Mouse (Mus musculus) layer of hippocampus, postnatal 10 days (tissue): Measurements from ENCODE around the gene Gm20696. TPM values are rescaled to one million over a fixed set of nuclear protein-coding genes. Genes with fewer than 3 reads are reported as not detected.

Source experiments
- DNase-seq, 2 experiments: peaks; one replicate each; pipeline ENCODE4 v3.0.0; 2021; ENCODE audit warnings: low spot score in 2 of 2
- total RNA-seq, 2 experiments: library from RNA; stranded (reverse); gene quantifications; 2 replicates each; pipeline ENCODE4 v1.2.3; 2021

The Gm20696 gene
- total RNA-seq, 2 experiments from 2014 or later, result 7.1 to 8.8 TPM

GRCm38 (mm10) chr6:99301923-99302322 is 364.7 kb downstream of the Gm20696 start:
- no peak for DNase-seq

GRCm38 (mm10) chr6:99300235-99300634 is 366.4 kb downstream of the Gm20696 start:
- no peak for DNase-seq

- no peak for DNase-seq
These were observed 367.4 kb downstream of the Gm20696 start for GRCm38 (mm10) chr6:99299196-99299595.

- no peak for DNase-seq
These were observed 369.1 kb downstream of the Gm20696 start for GRCm38 (mm10) chr6:99297535-99297934.

- no peak for DNase-seq
These were observed 371.1 kb downstream of the Gm20696 start for GRCm38 (mm10) chr6:99295495-99295894.

GRCm38 (mm10) chr6:99289220-99289619 is 377.4 kb downstream of the Gm20696 start:
- DNase-seq, result no peak

GRCm38 (mm10) chr6:99285026-99285425 is 381.6 kb downstream of the Gm20696 start:
- no peak for DNase-seq

GRCm38 (mm10) chr6:99284019-99284418 is 382.6 kb downstream of the Gm20696 start:
- DNase-seq, result no peak

- no peak for DNase-seq
These were observed 383.5 kb downstream of the Gm20696 start for GRCm38 (mm10) chr6:99282866-99283657.

- no peak for DNase-seq
These were observed 385.2 kb downstream of the Gm20696 start for GRCm38 (mm10) chr6:99281433-99281832.

GRCm38 (mm10) chr6:99280619-99281018 is 386.0 kb downstream of the Gm20696 start:
- no peak for DNase-seq

- DNase-seq, result no peak
These were observed 389.3 kb downstream of the Gm20696 start for GRCm38 (mm10) chr6:99277251-99277650.

- DNase-seq, result no peak
These were observed 390.3 kb downstream of the Gm20696 start for GRCm38 (mm10) chr6:99276297-99276653.

GRCm38 (mm10) chr6:99275381-99276296 is 391.0 kb downstream of the Gm20696 start:
- DNase-seq, result no peak

- DNase-seq, result no peak
These were observed 391.9 kb downstream of the Gm20696 start for GRCm38 (mm10) chr6:99274667-99275066.

- DNase-seq, result no peak
These were observed 392.4 kb downstream of the Gm20696 start for GRCm38 (mm10) chr6:99274222-99274621.

GRCm38 (mm10) chr6:99273177-99273576 is 393.4 kb downstream of the Gm20696 start:
- DNase-seq, result no peak

GRCm38 (mm10) chr6:99272174-99272573 is 394.4 kb downstream of the Gm20696 start:
- DNase-seq, result no peak

GRCm38 (mm10) chr6:99271741-99272140 is 394.9 kb downstream of the Gm20696 start:
- no peak for DNase-seq

GRCm38 (mm10) chr6:99269921-99270320 is 396.7 kb downstream of the Gm20696 start:
- DNase-seq, result no peak

GRCm38 (mm10) chr6:99268171-99269061 is 398.2 kb downstream of the Gm20696 start:
- peak in 1 of 2 experiments; percentile 18 for DNase-seq
